Mouse (Mus musculus) embryonic facial prominence, embryonic 10.5 days (tissue): ENCODE data around the gene Harbi1. TPM values are rescaled to one million over a fixed set of nuclear protein-coding genes. Genes with fewer than 3 reads are reported as not detected.

ENCODE experiments used
- DNase-seq: peaks from one replicate; pipeline ENCODE4 v3.0.0-alpha.2; 2017; ENCODE audit warnings: low spot score
- H3K27ac ChIP-seq: fragments of 300-500 bp; sonication (generic); replicated peaks from 2 replicates; pipeline ENCODE4 v1.5.1; 2016; ENCODE audit warnings: mild to moderate bottlenecking
- H3K27me3 ChIP-seq: fragments of 300-500 bp; sonication (generic); replicated peaks from 2 replicates; pipeline ENCODE4 v1.6.1; 2016; ENCODE audit warnings: low read depth, mild to moderate bottlenecking; ENCODE audit not compliant: poor library complexity, severe bottlenecking
- H3K36me3 ChIP-seq: fragments of 300-500 bp; sonication (generic); replicated peaks from 2 replicates; pipeline ENCODE4 v1.6.1; 2016; ENCODE audit warnings: mild to moderate bottlenecking, moderate library complexity
- H3K4me1 ChIP-seq: fragments of 300-500 bp; sonication (generic); 2 replicates; pipeline ENCODE4 v1.6.1; 2016
- H3K4me3 ChIP-seq: fragments of 300-500 bp; sonication (generic); 2 replicates; pipeline ENCODE4 v1.5.1; 2016; ENCODE audit warnings: mild to moderate bottlenecking, moderate library complexity
- H3K9me3 ChIP-seq: fragments of 300-500 bp; sonication (generic); 2 replicates; pipeline ENCODE4 v1.6.1; 2016; ENCODE audit warnings: mild to moderate bottlenecking
- WGBS: fragments of 180-500 bp; shearing (Covaris S2); methylation state at CpG from one replicate; pipeline ENCODE4 v1.1.7; 2016; 5-methylcytosine and 5-hydroxymethylcytosine counted together
- polyA plus RNA-seq: library from polyadenylated mRNA; unstranded; fragments of >200 nt; fragmentation: Nextera tagmentation; extraction: Ambion mirVana; gene quantifications from 2 replicates; pipeline ENCODE4 v1.2.1, GENCODE M21; 2016

Gene Harbi1
- polyA plus RNA-seq, 1 experiment from 2014 or later = 26.9 TPM

GRCm38 (mm10) chr2:91683919-91684318 lies 26.7 kb upstream of the Harbi1 start:
- no peak for DNase-seq
- no peaks in the 10 kb centered on the region for H3K4me1 ChIP-seq
- H3K27me3 ChIP-seq = no peaks in the 10 kb centered on the region
- H3K4me3 ChIP-seq = no peak overlapping the region
- H3K9me3 ChIP-seq = no peaks in the 10 kb centered on the region
- peaks cover 82% of the 10 kb centered on the region for H3K36me3 ChIP-seq
- H3K27ac ChIP-seq = no peak overlapping the region
- WGBS = 81% methylated on average over 8 of the region's 8 CpGs

- Histone ChIP-seq H3K9me3 (no peaks in the 10 kb centered on the region), H3K36me3 (peaks cover 69% of the 10 kb centered on the region), H3K4me3 (no peak overlapping the region), H3K27ac (no peak overlapping the region), H3K27me3 (no peaks in the 10 kb centered on the region), H3K4me1 (no peaks in the 10 kb centered on the region)
- WGBS = 80% methylated on average over 7 of the region's 7 CpGs
- no peak for DNase-seq
Measured at GRCm38 (mm10) chr2:91689452-91689851, 21.2 kb upstream of the Harbi1 start.

GRCm38 (mm10) chr2:91695436-91696224 lies 15.0 kb upstream of the Harbi1 start:
- H3K27me3 ChIP-seq = no peaks in the 10 kb centered on the region
- 91% methylated on average over 10 of the region's 10 CpGs for WGBS
- peaks cover 32% of the 10 kb centered on the region for H3K36me3 ChIP-seq
- no peak overlapping the region for H3K27ac ChIP-seq
- H3K4me3 ChIP-seq = no peak overlapping the region
- H3K4me1 ChIP-seq = no peaks in the 10 kb centered on the region
- no peak for DNase-seq
- H3K9me3 ChIP-seq = no peaks in the 10 kb centered on the region

- no peaks in the 10 kb centered on the region for H3K4me1 ChIP-seq
- 90% methylated on average over 1 of the region's 1 CpGs for WGBS
- H3K27ac ChIP-seq = no peak overlapping the region
- H3K9me3 ChIP-seq = no peaks in the 10 kb centered on the region
- no peak for DNase-seq
- H3K36me3 ChIP-seq = peaks cover 29% of the 10 kb centered on the region
- no peak overlapping the region for H3K4me3 ChIP-seq
- H3K27me3 ChIP-seq = no peaks in the 10 kb centered on the region
Measured at GRCm38 (mm10) chr2:91696225-91696590, 14.4 kb upstream of the Harbi1 start.

GRCm38 (mm10) chr2:91699225-91699624 lies 11.4 kb upstream of the Harbi1 start:
- Histone ChIP-seq H3K27me3 (no peaks in the 10 kb centered on the region), H3K9me3 (no peaks in the 10 kb centered on the region), H3K27ac (no peak overlapping the region), H3K36me3 (peaks cover 10% of the 10 kb centered on the region), H3K4me1 (no peaks in the 10 kb centered on the region), H3K4me3 (no peak overlapping the region)
- DNase-seq = no peak
- WGBS = 79% methylated on average over 1 of the region's 1 CpGs

GRCm38 (mm10) chr2:91701366-91701765 lies 9.3 kb upstream of the Harbi1 start:
- no peaks in the 10 kb centered on the region for H3K4me1 ChIP-seq
- WGBS = 92% methylated on average over 2 of the region's 2 CpGs
- no peak overlapping the region for H3K27ac ChIP-seq
- H3K4me3 ChIP-seq = no peak overlapping the region
- no peaks in the 10 kb centered on the region for H3K9me3 ChIP-seq
- H3K36me3 ChIP-seq = no peaks in the 10 kb centered on the region
- no peak for DNase-seq
- no peaks in the 10 kb centered on the region for H3K27me3 ChIP-seq

GRCm38 (mm10) chr2:91705736-91706135 lies 4.9 kb upstream of the Harbi1 start:
- peaks cover 9% of the 10 kb centered on the region for H3K4me1 ChIP-seq
- no peaks in the 10 kb centered on the region for H3K36me3 ChIP-seq
- H3K27ac ChIP-seq = no peak overlapping the region
- H3K27me3 ChIP-seq = no peaks in the 10 kb centered on the region
- H3K9me3 ChIP-seq = no peaks in the 10 kb centered on the region
- no peak overlapping the region for H3K4me3 ChIP-seq
- WGBS = 82% methylated on average over 6 of the region's 6 CpGs
- DNase-seq = no peak

GRCm38 (mm10) chr2:91706456-91706855 lies 4.2 kb upstream of the Harbi1 start:
- no peak for DNase-seq
- Histone ChIP-seq H3K36me3 (no peaks in the 10 kb centered on the region), H3K27ac (no peak overlapping the region), H3K4me3 (no peak overlapping the region), H3K4me1 (peaks cover 11% of the 10 kb centered on the region), H3K27me3 (no peaks in the 10 kb centered on the region), H3K9me3 (no peaks in the 10 kb centered on the region)

- H3K9me3 ChIP-seq = no peaks in the 10 kb centered on the region
- peaks cover 24% of the 10 kb centered on the region for H3K4me1 ChIP-seq
- no peak for DNase-seq
- H3K4me3 ChIP-seq = no peak overlapping the region
- H3K27me3 ChIP-seq = no peaks in the 10 kb centered on the region
- WGBS = 92% methylated on average over 6 of the region's 6 CpGs
- H3K36me3 ChIP-seq = peaks cover 6% of the 10 kb centered on the region; the same call in 1 of the 2 replicates
- H3K27ac ChIP-seq = no peak overlapping the region
Measured at GRCm38 (mm10) chr2:91708361-91708760, 2.3 kb upstream of the Harbi1 start.

- H3K36me3 ChIP-seq = peaks cover 19% of the 10 kb centered on the region
- WGBS = 5% methylated on average over 8 of the region's 8 CpGs
- no peaks in the 10 kb centered on the region for H3K9me3 ChIP-seq
- H3K4me1 ChIP-seq = peaks cover 24% of the 10 kb centered on the region
- H3K27me3 ChIP-seq = no peaks in the 10 kb centered on the region
- H3K27ac ChIP-seq = peak overlapping the region; percentile 92
- H3K4me3 ChIP-seq = peak overlapping the region; percentile 94
- DNase-seq = peak; percentile 14
Measured at GRCm38 (mm10) chr2:91711256-91711925, 739 bp downstream of the Harbi1 start.

GRCm38 (mm10) chr2:91714921-91715320 lies 4.3 kb downstream of the Harbi1 start:
- H3K27me3 ChIP-seq = no peaks in the 10 kb centered on the region
- no peak overlapping the region for H3K4me3 ChIP-seq
- H3K4me1 ChIP-seq = peaks cover 17% of the 10 kb centered on the region
- H3K9me3 ChIP-seq = no peaks in the 10 kb centered on the region
- peaks cover 38% of the 10 kb centered on the region for H3K36me3 ChIP-seq
- WGBS = 95% methylated on average over 1 of the region's 1 CpGs
- DNase-seq = no peak
- H3K27ac ChIP-seq = no peak overlapping the region

- no peaks in the 10 kb centered on the region for H3K9me3 ChIP-seq
- DNase-seq = no peak
- no peak overlapping the region for H3K27ac ChIP-seq
- H3K27me3 ChIP-seq = no peaks in the 10 kb centered on the region
- WGBS = 84% methylated on average over 6 of the region's 6 CpGs
- H3K4me3 ChIP-seq = no peak overlapping the region
- peaks cover 46% of the 10 kb centered on the region for H3K36me3 ChIP-seq
- H3K4me1 ChIP-seq = no peaks in the 10 kb centered on the region
Measured at GRCm38 (mm10) chr2:91718276-91718675, 7.6 kb downstream of the Harbi1 start.

- Histone ChIP-seq H3K36me3 (peaks cover 24% of the 10 kb centered on the region), H3K27me3 (0 out of 2 replicates have a peak, but pooled peaks cover 4% of the 10 kb centered on the region), H3K27ac (no peak overlapping the region), H3K4me3 (no peak overlapping the region), H3K9me3 (no peaks in the 10 kb centered on the region), H3K4me1 (no peaks in the 10 kb centered on the region)
- WGBS = 77% methylated on average over 4 of the region's 4 CpGs
- no peak for DNase-seq
Measured at GRCm38 (mm10) chr2:91723382-91723781, 12.7 kb downstream of the Harbi1 start.
